Mouse (Mus musculus): ENCODE data around the gene Ric1. TPM values are rescaled to one million over a fixed set of nuclear protein-coding genes. Genes with fewer than 3 reads are reported as not detected.

Ric1 gene
- total and polyA plus RNA-seq, 3 experiments: 41.0 to 77.2 (median 54.2) TPM

DNA sequence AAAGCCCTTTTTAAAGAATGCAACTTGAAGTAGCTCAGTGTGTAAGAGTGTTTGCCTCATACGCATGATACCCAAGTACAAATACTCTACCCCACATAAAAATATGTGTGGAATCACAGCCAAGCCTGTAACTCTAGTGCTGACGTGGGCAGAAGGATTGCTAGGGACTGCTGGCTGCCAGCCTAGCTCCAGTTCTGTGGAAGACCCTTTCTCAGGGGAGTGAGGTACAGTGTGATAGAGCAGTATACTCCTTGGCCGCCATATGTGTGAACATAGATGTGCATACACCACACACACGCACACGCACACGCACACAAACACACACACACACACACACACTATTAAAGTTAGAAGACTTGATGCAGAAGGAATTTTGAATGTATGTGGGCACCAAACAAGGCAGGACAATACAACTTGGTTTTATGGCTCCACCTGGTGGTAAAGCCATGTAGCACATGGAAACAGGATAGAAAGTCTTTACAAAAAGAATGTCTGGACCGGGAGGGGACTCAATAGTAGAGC lies 41.2 kb downstream of the Ric1 start (continued):
- TF ChIP-seq POLR2A (IDR thresholded peaks at IDR 0.05; ENCODE audit: control insufficient read depth in 1 of 2, insufficient read depth in 1 of 2, low read depth in 1 of 2, low read length in 2 of 2, poor library complexity in 1 of 2) (no peak; a peak in 1 of 4 replicates), ZKSCAN1 (IDR thresholded peaks at IDR 0.05; ENCODE audit: low read depth, low read length) (0 out of 2 replicates have a peak, but pooled peaks have one; percentile 48), ZC3H11A (IDR thresholded peaks at IDR 0.05; ENCODE audit: low read depth, low read length) (peak; percentile 98), TAL1 (IDR thresholded peaks at IDR 0.05; ENCODE audit: low read length) (no peak), MYC (IDR thresholded peaks at IDR 0.05; ENCODE audit: low read depth, low read length) (peak; percentile 98), TCF12 (IDR thresholded peaks at IDR 0.05; ENCODE audit: low read depth, low read length) (peak; percentile 43; the same call in 1 of the 2 replicates), EP300 (IDR thresholded peaks at IDR 0.05; ENCODE audit: low read depth in 1 of 2, low read length in 2 of 2) (peak; percentile 31 to 40; a peak in 3 of 4 replicates), MYB (IDR thresholded peaks at IDR 0.05; ENCODE audit: low read depth, low read length) (peak; percentile 47; the same call in 1 of the 2 replicates), GATA1 (IDR thresholded peaks at IDR 0.05; ENCODE audit: low read depth, low read length) (no peak), ETS1 (IDR thresholded peaks at IDR 0.05; ENCODE audit: low read depth, low read length) (0 out of 2 replicates have a peak, but pooled peaks have one; percentile 21), MXI1 (IDR thresholded peaks at IDR 0.05; ENCODE audit: low read depth, low read length) (peak; percentile 69)

GRCm38 (mm10) chr19:29566512-29566911 lies 44.4 kb downstream of the Ric1 start:
- Histone ChIP-seq H3K27me3 (ENCODE audit: control insufficient read depth in 1 of 2, insufficient read depth in 2 of 2, low read length in 2 of 2) (no peaks in the 10 kb centered on the region), H3K79me2 (ENCODE audit: control insufficient read depth, insufficient read depth, low read length, poor library complexity) (no peaks in the 10 kb centered on the region), H3K36me3 (ENCODE audit: control insufficient read depth in 1 of 2, insufficient read depth in 2 of 2, low read length in 2 of 2) (peaks cover 13 to 39% of the 10 kb centered on the region in 2 experiments), H3K9ac (ENCODE audit: control insufficient read depth, low read depth, low read length, poor library complexity, severe bottlenecking) (no peak overlapping the region), H3K27ac (ENCODE audit: control insufficient read depth, low read depth, low read length) (no peak overlapping the region), H3K4me1 (ENCODE audit: control insufficient read depth in 1 of 2, insufficient read depth in 2 of 2, low read length in 2 of 2) (peaks cover 6 to 12% of the 10 kb centered on the region in 2 experiments), H3K9me3 (replicated peaks; ENCODE audit: insufficient read depth, low read length) (no peaks in the 10 kb centered on the region), H3K4me3 (ENCODE audit: control insufficient read depth in 1 of 2, insufficient read depth in 1 of 2, low read depth in 2 of 2, low read length in 2 of 2) (no peak overlapping the region)
- TF ChIP-seq MYC (IDR thresholded peaks at IDR 0.05; ENCODE audit: low read depth, low read length) (0 out of 2 replicates have a peak, but pooled peaks have one; percentile 30), EP300 (IDR thresholded peaks at IDR 0.05; ENCODE audit: low read depth in 1 of 2, low read length in 2 of 2) (peak; percentile 86 to 87), ZKSCAN1 (IDR thresholded peaks at IDR 0.05; ENCODE audit: low read depth, low read length) (no peak), NELFE (IDR thresholded peaks at IDR 0.05; ENCODE audit: low read depth, low read length) (no peak), MYB (IDR thresholded peaks at IDR 0.05; ENCODE audit: low read depth, low read length) (no peak), JUND (IDR thresholded peaks at IDR 0.05; ENCODE audit: low read depth, low read length) (no peak), SMC3 (IDR thresholded peaks at IDR 0.05; ENCODE audit: low read depth, low read length) (no peak), USF2 (IDR thresholded peaks at IDR 0.05; ENCODE audit: borderline replicate concordance in 1 of 2, insufficient read depth in 1 of 2, low read depth in 1 of 2, low read length in 2 of 2) (no peak), ELF1 (IDR thresholded peaks at IDR 0.05; ENCODE audit: low read depth, low read length) (no peak), GATA1 (IDR thresholded peaks at IDR 0.05; ENCODE audit: low read depth, low read length) (peak; percentile 88), TCF12 (IDR thresholded peaks at IDR 0.05; ENCODE audit: low read depth, low read length) (peak; percentile 62), MEF2A (IDR thresholded peaks at IDR 0.05; ENCODE audit: extremely low read depth, insufficient replicate concordance, low read depth, low read length, poor library complexity, severe bottlenecking) (no peak), MAX (IDR thresholded peaks at IDR 0.05; ENCODE audit: low read length) (no peak), RCOR1 (IDR thresholded peaks at IDR 0.05; ENCODE audit: low read depth, low read length) (peak; percentile 84), SIN3A (IDR thresholded peaks at IDR 0.05; ENCODE audit: low read length) (no peak), MXI1 (IDR thresholded peaks at IDR 0.05; ENCODE audit: low read depth, low read length) (no peak), HCFC1 (IDR thresholded peaks at IDR 0.05; ENCODE audit: low read depth, low read length) (no peak), ZC3H11A (IDR thresholded peaks at IDR 0.05; ENCODE audit: low read depth, low read length) (no peak), MAZ (IDR thresholded peaks at IDR 0.05; ENCODE audit: low read depth, low read length) (no peak), ZMIZ1 (IDR thresholded peaks at IDR 0.05; ENCODE audit: low read depth, low read length) (no peak), ETS1 (IDR thresholded peaks at IDR 0.05; ENCODE audit: low read depth, low read length) (0 out of 2 replicates have a peak, but pooled peaks have one; percentile 13), TAL1 (IDR thresholded peaks at IDR 0.05; ENCODE audit: low read length) (no peak), USF1 (IDR thresholded peaks at IDR 0.05; ENCODE audit: low read depth, low read length) (no peak)
- DNase-seq (ENCODE audit: low read depth, low spot score): peak; percentile 65

Data from MEL (cell line).